ENCODE assay signal across 10 mouse cellular contexts in the genomic region with DNA sequence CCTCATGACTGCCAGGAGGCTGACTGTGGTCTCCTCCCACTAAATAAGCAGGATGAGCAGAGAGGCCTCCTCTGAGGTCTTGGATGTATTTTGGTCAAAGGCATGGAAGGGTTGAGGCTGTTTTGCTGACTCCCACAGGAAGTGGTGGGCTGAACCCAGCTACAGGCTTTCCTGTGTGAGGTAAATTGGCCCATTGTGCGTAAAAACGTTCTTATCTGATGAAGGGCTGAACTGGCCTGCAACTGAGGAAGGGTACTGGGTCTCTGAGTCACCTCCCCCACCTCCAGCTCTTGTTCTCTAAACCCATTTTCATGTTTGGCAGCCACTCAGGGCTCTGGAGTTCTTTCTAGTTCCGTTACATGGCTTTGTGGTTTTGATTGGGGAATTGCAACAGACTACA.
DNase-seq lines count a peak whose midpoint lies in the region; ATAC-seq and TF ChIP-seq lines count a peak whose summit lies in the region.
"Had no signal": no experiment of that assay in that cellular context is flagged by ENCODE, and none has a peak within 500 bp of the region (broad histone marks: within the 10 kb centered on the region; RNA-seq: fewer than 3 reads in every experiment).

No protein-coding gene starts in this region.

- H3K27me3 ChIP-seq in spleen, adult 2 months (ENCODE audit: control insufficient read depth, insufficient read depth, low read length) = no peaks in the 10 kb centered on the region
- no peaks in the 10 kb centered on the region for H3K27me3 ChIP-seq in megakaryocyte, embryonic 14.5 days (replicated peaks)
- H3K27me3 ChIP-seq in midbrain, embryonic 14.5 days (ENCODE audit: control insufficient read depth, insufficient read depth, low read length) = no peaks in the 10 kb centered on the region
- no peaks in the 10 kb centered on the region for H3K27me3 ChIP-seq in forebrain, embryonic 14.5 days (replicated peaks; ENCODE audit: control insufficient read depth, insufficient read depth, low read length)
- H3K27me3 ChIP-seq: forebrain, embryonic 13.5 days; kidney, embryonic 15.5 days had no signal

- H3K4me2 ChIP-seq in midbrain, embryonic 14.5 days (ENCODE audit: low read length) = no peak overlapping the region
- H3K4me2 ChIP-seq in forebrain, embryonic 14.5 days (ENCODE audit: low read length) = no peak overlapping the region
- H3K4me2 ChIP-seq: forebrain, embryonic 13.5 days; kidney, embryonic 15.5 days had no signal

- no peak overlapping the region for H3K4me3 ChIP-seq in spleen, adult 2 months (ENCODE audit: extremely low read depth, insufficient read depth, insufficient read length)
- H3K4me3 ChIP-seq in megakaryocyte, embryonic 14.5 days (replicated peaks) = peak overlapping the region; percentile 77
- H3K4me3 ChIP-seq in midbrain, embryonic 14.5 days (replicated peaks; ENCODE audit: low read depth, low read length) = no peak overlapping the region
- H3K4me3 ChIP-seq in forebrain, embryonic 14.5 days (ENCODE audit: low read depth, low read length) = no peak overlapping the region
- H3K4me3 ChIP-seq: forebrain, embryonic 13.5 days; kidney, embryonic 15.5 days had no signal

- H3K36me3 ChIP-seq in spleen, adult 2 months (ENCODE audit: control insufficient read depth, insufficient read depth, low read length) = no peaks in the 10 kb centered on the region
- H3K36me3 ChIP-seq in megakaryocyte, embryonic 14.5 days (replicated peaks; ENCODE audit: low read length) = no peaks in the 10 kb centered on the region
- H3K36me3 ChIP-seq in midbrain, embryonic 14.5 days (ENCODE audit: control insufficient read depth, insufficient read depth, low read length) = no peaks in the 10 kb centered on the region
- H3K36me3 ChIP-seq in forebrain, embryonic 14.5 days (ENCODE audit: control insufficient read depth, insufficient read depth, low read length) = no peaks in the 10 kb centered on the region
- H3K36me3 ChIP-seq: kidney, embryonic 15.5 days had no signal

- H3K9me3 ChIP-seq in megakaryocyte, embryonic 14.5 days = no peaks in the 10 kb centered on the region
- H3K9me3 ChIP-seq in midbrain, embryonic 14.5 days (ENCODE audit: control insufficient read depth, low read length) = no peaks in the 10 kb centered on the region
- H3K9me3 ChIP-seq in forebrain, embryonic 14.5 days (replicated peaks; ENCODE audit: control insufficient read depth, low read length) = no peaks in the 10 kb centered on the region
- H3K9me3 ChIP-seq: forebrain, embryonic 13.5 days; kidney, embryonic 15.5 days had no signal

- DNase-seq in embryo, embryonic 10 days (ENCODE audit: low spot score) = peak; percentile 20
- DNase-seq in embryo, embryonic 11 days = no peak
- peak; percentile 4 to 56 for DNase-seq in spleen, adult 2 months (ENCODE audit: low read depth in 1 of 2, low spot score in 2 of 2)
- DNase-seq in spleen, adult 12 weeks (ENCODE audit: low spot score) = no peak
- DNase-seq in midbrain, embryonic 14.5 days = no peak
- DNase-seq in forebrain, embryonic 14.5 days (ENCODE audit: low spot score) = no peak
- no peak for DNase-seq in adrenal gland, postnatal 36 days

- WGBS in spleen, adult 2 months = 5% methylated on average over 3 of the region's 3 CpGs
- WGBS in midbrain, embryonic 14.5 days = 75% methylated on average over 3 of the region's 3 CpGs
- 63% methylated on average over 3 of the region's 3 CpGs for WGBS in forebrain, embryonic 14.5 days

- TF ChIP-seq POLR2A in spleen, adult 2 months (IDR thresholded peaks at IDR 0.05; ENCODE audit: low read depth, low read length) = no peak

- no peak for ATAC-seq in midbrain, embryonic 14.5 days (ENCODE audit: low FRiP score, low TSS enrichment)
- no peak for ATAC-seq in forebrain, embryonic 14.5 days
- ATAC-seq: forebrain, embryonic 13.5 days had no signal

- no peak for TF ChIP-seq CTCF in spleen, adult 2 months (IDR thresholded peaks at IDR 0.05; ENCODE audit: extremely low read depth, insufficient read depth, insufficient read length, insufficient replicate concordance)

- H3K27ac ChIP-seq in spleen, adult 2 months (ENCODE audit: insufficient read depth, low read length) = peak overlapping the region; percentile 59
- no peak overlapping the region for H3K27ac ChIP-seq in midbrain, embryonic 14.5 days (replicated peaks; ENCODE audit: low read depth, low read length)
- no peak overlapping the region for H3K27ac ChIP-seq in forebrain, embryonic 14.5 days (ENCODE audit: low read depth, low read length)
- H3K27ac ChIP-seq: forebrain, embryonic 13.5 days had no signal

- H3K4me1 ChIP-seq in spleen, adult 2 months (ENCODE audit: control insufficient read depth, insufficient read depth, insufficient read length) = peaks cover 19% of the 10 kb centered on the region
- H3K4me1 ChIP-seq in megakaryocyte, embryonic 14.5 days = peaks cover 67% of the 10 kb centered on the region
- H3K4me1 ChIP-seq in midbrain, embryonic 14.5 days (ENCODE audit: control insufficient read depth, insufficient read depth, low read length) = no peaks in the 10 kb centered on the region
- no peaks in the 10 kb centered on the region for H3K4me1 ChIP-seq in forebrain, embryonic 14.5 days (ENCODE audit: control insufficient read depth, insufficient read depth, low read length)
- H3K4me1 ChIP-seq: forebrain, embryonic 13.5 days had no signal

- no peak overlapping the region for H3K9ac ChIP-seq in midbrain, embryonic 14.5 days (replicated peaks; ENCODE audit: low read length)
- H3K9ac ChIP-seq in forebrain, embryonic 14.5 days (ENCODE audit: low read length) = no peak overlapping the region
- H3K9ac ChIP-seq: forebrain, embryonic 13.5 days; kidney, embryonic 15.5 days had no signal

Comparison
In these comparisons a context has a peak if more than half of its experiments do, and no peak if none do; other contexts are left out.
1. DNase-seq: peak in embryo, embryonic 10 days (single experiment) and spleen, adult 2 months (2 of 2); none in embryo, embryonic 11 days (single experiment), spleen, adult 12 weeks (single experiment), midbrain, embryonic 14.5 days (single experiment), forebrain, embryonic 14.5 days (single experiment) and adrenal gland, postnatal 36 days (0 of 2).